Mouse (Mus musculus) T-helper 17 cell (primary cell): ENCODE measurements around the gene Ggn.
"Not testable (repeated sequence)": the region's sequence is repeated elsewhere in the genome, so short reads cannot be mapped to it uniquely, and the experiment has no call there.

Experiments used
- in situ Hi-C, 2 experiments: fragments of 300-600 bp; cut with MboI, MseI; formaldehyde crosslinking; loops; 1 replicate in 1 of 2; 2 replicates in 1 of 2; pipeline ENCODE4 v1.15.1; 2025; ENCODE audit warnings: high pct_unique_total_duplicates in 2 of 2

The Ggn gene

DNA sequence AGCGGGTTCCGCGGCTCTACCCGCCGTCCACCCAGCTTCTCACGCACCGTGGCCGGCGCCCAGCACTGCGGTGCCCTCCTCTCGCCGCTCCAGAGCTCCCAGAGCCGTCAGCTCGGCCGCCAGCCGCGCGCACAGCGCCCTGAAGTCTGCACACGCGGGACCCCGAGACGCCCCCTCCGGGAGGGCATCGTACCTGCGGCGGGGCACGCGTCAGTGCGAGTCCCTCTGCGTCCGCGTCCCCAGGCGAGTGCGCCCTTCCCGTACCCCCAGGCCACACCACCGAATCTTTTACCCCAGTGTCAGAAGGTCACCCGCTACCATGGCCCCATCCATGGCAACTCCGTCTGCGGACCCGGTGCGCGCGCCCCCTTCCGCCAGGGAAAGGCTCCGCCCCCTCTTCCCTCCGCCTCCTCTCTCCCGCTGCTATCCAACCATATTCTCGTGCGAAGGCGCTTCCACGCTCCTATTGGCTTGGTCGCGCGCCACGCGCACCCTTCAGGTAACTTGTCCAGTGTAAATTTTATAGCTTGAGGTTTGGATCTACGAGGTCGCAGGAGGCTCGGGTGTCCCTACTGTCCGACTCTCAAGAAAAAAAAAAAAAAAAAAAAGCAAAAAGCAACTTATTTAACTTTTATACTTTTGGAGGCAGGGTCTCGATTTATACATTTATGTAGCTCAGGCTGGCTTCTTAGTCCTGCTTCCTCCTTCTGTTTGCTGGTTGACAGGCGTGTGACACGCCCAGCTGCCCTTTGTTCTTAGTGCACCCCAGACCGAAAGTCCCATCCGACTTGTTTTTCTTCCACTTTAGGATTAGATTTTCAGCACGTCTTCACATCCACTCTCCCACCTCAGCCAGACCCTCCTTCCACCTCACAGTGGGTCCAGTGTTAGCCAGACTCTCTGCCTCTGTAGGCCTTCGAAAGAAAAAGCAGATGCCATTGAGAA lies 13.9 kb upstream of the Ggn start, which contains the start of gene Fam98c:
Gene Fam98c (minus strand): TSS at position 397 of the 945 bp plus-strand sequence.
- in situ Hi-C loops: no loop called here

DNA sequence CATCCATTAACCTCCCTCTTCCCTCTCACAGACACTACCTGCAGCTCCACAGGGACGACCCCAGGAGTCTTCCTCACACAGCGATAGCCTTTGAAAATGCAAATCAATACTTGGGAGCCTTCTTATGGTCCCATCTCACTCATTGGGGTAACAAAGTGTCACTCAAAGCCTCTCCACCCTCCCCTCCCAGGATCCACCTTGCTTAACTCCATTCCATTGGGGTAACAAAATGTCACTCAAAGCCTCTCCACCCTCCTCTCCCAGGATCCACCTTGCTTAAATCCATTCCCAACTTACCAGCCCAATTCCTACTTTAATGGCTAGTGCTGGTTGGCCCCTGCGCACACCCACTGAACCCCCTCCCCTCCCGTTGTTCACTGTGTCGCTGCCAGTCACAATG lies 11.7 kb upstream of the Ggn start:
- in situ Hi-C loops: no loop called here

DNA sequence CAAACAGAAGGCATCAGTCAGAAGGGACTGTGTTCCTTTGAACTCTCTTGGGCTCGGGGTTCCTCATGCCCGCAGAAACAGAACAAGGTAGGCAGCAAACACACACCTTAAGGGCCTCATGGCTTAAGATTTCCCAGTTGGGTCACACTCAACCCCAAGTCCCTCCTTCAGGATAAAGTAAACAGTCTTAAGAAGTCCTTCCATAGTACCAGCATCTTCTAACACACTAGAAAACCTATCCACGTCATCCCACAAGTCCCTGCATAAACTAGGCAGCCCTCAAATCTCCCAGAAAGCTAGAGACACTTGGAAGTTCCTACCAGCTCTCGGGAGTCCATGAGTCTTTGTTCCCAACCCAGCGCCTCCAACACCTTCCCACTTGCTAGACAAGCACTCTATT lies 7.7 kb upstream of the Ggn start:
- in situ Hi-C loops: no loop called here

DNA sequence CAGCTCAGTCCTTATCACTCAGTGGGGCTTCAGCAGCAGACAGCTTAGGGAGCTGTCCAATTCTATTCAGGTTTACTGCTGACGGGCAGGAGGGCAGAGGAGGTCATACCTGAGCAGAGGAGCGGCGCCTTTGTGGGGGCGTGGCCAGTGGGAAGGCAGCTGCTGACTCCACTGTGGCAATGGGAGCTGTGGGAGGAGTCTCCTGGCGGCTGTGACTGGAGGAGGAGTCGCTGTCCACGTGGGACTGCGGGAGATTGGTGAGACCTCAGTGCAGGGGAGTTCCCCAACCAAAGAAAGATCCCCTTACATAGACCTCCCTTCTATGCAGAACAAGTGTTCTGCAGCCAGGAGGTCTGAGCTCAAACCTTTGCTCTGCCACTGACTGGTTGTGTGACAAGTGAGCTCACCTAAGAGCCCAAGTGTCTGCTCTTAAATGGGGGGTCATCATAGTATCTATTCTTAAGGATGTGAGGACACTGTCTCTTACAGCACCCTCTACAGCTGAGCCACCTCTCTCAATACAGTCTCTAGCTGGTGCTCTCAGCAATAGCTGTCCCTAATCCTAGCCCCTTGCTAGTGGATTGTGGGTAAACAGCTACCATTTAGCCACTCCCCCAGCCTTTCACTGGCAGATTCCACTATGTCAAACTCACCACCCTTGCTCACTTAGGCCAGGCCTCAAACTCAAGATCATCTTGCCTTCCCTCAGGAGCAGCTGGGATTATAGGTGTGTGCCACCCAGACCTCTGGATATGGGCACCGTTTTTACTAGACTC lies 7.1 kb upstream of the Ggn start:
- in situ Hi-C loops: no loop called here

DNA sequence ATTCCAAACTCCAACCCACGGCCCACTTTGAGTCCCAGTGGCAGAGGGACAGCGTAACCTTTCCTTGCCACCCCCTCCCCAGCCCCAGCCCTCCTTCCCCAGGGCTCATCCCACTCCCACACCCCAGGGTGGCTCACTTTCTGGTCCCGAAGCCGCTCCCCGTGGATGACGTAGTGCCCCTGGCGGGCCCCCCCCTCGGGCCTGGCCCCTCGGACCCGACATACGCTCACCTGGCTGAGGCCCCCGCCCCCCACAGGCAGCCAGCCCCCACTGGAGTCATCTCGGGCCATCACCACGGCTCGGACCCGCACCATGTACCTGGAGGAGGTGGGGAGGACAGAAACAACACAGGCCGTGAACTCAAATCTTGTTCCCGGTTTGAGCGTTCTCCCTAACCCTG lies 2.4 kb upstream of the Ggn start:
- in situ Hi-C loops: no loop called here

DNA sequence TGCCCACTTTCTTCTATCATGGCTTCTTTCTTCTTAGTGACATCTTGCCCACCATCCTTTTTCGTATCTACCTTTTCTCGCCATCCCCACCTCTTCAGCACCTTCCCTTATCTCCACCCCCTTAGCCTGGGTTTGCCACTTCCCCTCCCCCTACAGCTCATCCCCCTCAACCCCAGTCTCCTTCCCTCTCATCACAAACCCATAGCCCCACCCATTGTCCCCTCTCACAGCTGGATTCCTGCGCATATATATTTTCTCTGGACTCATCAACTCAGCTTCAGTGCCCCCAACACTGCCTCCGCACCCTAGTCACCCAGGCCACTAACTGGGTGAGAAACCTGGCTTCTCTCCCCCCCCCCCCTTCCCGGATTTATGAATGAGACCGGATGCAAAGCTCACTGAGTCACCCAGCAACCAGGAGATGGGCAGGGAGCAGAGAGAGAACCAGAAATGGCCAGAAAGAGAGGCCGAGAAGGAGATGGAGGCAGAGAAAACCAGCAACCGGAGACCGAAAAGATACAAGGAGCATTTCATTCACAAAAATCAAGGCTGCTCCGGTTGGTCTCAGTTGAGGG lies 1.8 kb upstream of the Ggn start:
- in situ Hi-C loops: no loop called here

DNA sequence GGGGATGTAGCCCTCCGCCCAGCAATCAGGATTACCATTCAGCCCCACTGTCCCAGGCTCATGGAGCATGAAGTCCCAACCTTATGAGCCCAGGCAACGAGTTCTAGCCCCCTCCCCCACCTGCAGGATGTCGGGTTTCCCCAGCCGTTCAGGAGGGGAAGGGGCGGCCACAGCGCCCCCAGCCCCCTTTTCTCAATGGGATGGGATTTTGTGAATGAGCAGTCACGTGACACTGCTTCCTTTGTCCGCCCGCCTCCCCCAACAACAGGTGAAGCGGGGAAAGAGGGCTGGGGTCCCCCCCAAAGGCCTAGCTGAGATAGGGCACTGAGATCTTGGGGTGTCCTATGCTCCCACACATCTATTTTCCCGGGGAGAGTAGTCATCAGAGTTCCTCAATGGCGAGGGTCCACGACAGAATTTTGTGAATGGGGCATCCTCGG lies 1.2 kb upstream of the Ggn start:
- in situ Hi-C loops: no loop called here

DNA sequence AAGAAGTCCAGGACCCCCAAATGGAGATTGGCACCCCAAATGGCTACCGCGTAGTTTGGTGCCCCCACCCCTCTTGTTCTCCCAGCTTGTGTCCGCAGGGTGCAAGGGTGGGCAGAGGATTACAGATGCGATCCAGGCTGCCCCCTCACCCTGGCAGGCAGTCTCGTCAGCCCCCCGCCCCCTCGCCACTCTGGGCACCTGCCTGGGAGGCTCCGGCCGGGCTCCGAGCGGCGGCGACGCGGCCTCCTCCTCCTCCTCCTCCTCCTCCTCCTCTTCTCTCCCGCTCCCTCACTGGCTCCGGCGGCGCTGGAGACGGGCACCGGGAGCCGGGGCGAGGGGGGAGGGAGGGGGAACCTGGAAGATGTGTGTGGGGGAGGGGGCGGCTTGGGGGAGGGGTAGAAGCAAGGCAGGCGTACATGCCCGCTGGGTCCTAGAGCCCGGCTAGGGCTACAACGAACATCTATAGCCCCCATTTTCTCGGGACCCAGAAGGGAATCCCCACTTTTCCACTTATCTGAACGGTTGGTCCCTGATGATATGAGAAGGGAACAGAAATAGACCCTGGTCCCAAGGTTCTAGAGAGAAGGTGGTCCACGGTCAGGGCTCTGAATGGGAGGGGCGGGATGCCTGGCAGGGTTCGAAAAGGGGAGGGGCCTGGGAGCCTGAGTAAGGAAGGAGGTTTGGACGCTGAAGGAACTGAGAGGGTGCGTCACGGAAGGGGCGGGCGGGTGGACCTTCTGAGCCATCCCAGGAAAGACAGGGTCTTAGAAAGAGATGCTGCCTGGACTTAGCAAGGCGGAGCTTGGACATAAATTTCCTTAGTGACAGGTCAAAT lies 562 bp upstream of the Ggn start:
- in situ Hi-C loops: no loop called here

DNA sequence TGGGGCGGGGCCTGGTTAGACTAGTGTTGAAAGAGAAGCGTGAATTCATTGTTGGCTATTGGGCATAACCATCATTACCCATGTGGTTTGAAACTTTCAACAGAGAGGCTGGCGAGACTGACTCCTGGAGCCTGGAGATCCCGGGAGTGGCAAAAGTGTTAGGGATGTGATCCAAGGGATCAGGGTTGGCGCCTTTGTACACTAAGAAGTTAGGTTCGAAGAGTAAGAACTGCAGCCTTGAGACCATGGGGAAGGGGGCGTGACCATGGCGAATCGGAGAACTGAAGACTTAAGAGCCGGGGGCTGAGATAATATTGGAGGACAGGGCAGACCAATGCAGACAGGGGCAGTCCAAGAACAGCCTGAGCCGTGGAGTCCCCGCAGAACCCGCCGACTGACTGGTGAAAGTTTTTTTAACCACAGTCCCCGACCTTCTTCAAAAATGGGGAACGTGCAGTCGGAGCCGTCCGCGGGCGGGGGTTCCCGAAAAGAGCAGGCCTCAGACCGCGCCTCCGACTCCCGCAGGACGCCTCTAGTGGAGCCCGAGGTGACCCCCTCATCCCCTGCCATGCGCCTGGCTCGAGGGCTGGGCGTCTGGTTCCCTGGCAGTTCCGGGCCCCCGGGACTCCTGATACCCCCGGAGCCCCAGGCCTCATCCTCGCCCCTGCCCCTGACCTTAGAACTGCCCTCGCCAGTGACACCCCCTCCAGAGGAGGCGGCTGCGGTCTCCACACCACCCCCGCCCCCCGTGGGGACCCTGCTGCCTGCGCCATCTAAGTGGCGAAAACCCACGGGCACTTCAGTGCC lies 948 bp downstream of the Ggn start:
- in situ Hi-C loops: no loop called here

DNA sequence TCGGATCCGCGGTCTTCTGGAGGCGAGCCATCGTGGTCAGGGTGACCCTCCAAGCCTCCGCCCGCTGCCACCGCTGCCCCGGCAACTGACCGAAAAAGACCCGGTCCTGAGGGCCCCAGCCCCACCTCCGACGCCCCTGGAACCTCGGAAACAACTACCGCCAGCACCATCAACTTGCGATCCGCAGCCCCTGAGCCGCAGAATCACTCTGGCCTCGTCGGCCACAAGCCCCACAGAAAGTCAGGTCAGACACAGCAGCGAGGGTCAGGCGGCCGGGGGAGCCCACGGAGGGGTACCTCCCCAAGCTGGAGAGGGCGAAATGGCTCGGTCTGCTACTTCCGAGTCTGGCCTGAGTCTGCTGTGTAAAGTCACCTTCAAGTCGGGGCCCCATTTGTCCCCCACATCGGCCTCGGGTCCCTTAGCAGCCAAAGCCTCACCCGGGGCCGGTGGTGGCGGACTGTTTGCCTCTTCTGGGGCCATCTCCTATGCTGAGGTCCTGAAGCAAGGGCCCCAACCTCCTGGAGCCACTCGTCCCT lies 1.6 kb downstream of the Ggn start:
- in situ Hi-C loops: no loop called here

DNA sequence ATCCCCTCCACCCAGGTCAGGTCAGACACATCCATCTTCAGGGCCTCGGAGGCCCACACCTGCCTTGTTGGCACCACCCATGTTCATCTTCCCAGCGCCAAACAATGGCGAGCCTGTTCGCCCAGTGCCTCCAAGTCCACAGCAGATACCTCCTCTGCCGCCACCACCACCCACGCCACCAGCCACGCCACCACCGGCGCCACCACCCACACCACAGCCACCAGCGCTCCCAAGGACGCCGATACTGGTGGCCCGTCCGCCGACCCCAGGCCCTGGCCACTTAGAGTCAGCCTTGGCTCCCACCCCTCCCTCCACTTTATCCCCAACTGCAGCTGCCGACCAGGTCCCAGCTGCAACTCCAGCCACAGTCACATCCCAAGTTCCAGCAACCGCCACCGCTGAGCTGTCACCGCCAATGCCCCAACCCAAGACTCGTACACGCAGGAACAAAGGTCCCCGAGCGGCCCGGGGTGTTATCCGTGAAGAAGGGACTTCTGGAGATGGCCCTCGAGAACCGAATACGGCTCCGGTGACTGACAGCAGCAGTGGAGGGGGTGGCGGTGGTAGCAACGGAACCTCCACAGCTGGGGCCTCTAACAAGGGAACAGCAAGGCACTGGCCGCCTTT lies 2.5 kb downstream of the Ggn start:
- in situ Hi-C loops: no loop called here

DNA sequence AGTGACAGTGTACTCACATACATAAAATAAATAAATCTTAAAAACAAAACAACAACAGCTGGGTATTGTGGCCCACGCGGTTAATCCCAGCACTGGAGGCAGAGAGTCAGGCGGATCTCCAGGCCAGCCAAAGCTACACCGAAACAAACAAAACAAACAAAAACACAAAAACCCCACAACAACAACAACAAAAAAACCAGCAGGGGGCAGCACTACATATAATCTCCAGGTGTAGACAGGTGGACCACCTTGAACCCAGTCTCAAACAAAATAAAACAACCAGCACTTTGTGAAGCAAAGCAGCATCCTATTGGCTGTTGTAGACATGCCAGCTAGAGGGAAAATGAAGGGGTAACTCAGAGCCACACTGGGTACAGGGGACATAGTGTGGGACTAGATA lies 8.1 kb downstream of the Ggn start:
- in situ Hi-C loops: no loop called here

DNA sequence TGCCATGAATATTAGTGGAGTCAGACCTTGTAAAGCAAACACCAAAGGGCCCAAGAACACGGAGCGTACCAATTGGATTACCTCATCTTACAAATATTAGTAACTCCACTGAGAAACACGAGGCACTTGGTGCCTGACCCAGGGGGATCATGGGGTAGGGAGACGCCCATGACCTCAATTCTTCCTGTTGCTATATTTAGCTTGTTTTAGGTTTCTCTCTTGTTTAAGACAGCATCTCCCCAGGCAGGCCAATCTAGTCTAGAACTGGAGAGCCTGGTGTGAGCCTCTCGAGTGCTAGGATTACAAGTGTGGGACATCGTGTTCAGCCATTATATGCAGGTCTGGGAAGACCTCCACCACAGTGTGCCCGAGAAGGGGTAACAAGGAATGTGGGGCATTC lies 9.3 kb downstream of the Ggn start:
- in situ Hi-C loops: no loop called here

DNA sequence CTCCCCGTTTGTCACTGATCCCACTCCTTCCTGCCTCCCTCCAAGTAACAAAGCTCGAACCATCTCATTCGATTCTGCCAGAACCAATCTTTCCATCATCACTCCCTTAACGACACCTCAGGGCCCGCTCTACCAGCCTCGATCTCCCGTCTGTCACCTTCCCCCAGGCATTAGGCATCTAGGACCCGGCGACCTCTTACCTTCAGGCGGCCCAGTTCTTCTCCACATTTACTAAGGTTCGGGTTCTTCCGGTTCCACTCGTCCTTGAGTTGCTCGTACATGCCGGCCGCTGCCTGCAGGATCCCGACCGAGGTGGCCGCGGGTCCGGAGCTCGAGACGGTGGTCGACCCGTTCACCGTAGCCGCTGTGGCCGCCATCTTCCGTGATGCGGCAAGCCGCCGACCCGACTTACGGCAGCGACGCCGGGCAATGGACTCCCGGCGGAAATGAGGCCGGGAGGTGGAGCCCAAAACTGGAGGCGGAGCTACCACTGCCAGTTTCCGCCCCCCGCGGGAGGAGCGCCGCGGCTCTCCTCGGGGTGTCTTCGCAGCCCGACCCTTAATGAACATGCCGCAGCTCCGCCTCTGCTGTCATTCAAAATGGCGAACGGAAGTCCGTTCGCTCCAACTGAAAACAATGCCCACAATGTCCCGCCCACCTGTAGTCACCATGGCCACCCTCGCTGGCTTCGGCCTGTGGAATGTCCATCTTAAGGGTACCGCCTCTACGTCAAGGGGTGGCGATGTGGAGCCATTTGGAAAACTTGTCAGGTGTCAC lies 10.3 kb downstream of the Ggn start, which contains the start of gene Psmd8:
Gene Psmd8 (minus strand): TSS at position 625 of the 777 bp plus-strand sequence.
- in situ Hi-C loops: no loop called here

DNA sequence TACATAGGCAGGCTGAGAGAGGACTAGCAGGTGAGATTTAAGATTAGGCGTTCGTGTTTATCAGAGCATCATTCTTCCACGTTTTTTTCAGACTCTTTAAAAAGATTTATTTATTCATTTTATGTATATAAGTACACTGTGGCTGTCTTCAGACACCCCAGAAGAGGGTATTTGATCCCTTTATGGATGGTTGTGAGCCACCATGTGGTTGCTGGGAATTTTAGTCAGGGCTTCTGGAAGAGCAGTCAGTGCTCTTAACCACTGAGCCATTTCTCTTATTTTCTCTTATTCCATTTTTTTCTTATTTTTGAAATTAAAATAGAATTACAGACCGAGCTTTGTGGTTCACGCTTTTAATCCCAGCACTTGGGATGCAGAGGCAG lies 10.8 kb downstream of the Ggn start:
- in situ Hi-C loops: no loop called here

DNA sequence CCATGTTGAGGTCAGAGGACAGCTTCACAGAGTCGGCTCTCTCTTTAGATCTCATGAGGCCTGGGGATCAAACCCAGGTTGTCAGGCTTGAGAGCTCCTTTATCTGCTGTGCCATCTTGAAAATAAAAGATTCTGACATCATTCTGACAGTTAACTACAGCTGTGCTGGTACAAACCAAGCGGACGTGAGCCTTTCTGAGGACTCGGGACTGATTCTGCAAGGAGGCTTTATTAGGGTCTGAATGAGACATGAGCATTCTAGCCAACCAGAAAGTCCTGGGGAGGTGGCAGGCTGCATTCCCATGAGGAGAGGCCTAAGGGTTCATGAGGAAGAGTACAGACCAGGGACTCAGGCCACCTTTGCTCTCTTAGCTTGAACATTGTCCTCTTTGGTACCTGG lies 11.3 kb downstream of the Ggn start:
- in situ Hi-C loops: not testable (repeated sequence)

DNA sequence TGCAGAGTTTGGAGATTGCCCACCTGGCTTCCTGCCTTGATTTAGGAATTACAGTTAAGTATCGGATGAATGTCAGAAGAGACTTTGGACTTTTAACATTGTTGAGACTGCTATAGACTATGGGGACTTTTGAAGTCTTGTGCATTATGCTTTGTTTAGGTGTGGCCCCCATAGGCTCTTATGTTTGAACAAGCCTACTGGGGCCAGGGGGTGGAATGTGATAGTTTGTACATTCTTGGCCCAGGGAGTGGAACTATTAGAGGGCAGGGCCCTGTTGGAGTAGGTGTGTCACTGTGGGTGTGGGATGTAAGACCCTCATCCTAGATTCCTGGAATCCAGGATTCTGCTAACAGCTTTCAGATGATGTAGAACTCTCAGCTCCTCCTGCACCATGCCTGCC lies 24.2 kb downstream of the Ggn start:
- in situ Hi-C loops: not testable (repeated sequence)

DNA sequence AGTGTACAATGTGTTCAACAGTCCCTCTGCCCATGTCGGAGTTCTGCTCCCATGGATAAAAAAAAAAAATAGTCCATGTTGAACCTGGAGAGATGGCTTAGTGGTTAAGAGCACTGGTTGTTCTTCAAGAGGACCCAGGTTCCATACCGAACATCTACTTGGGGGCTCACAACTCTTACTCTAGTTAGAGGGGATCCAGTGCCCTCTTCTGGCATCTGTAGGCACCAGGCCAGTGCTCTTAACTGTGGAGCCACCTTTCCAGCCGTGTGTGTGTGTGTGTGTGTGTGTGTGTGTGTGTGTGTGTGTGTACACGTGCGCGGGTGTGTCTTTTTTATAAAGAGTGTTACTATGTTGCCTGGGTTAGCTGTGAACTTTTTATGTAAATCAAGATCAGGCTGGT lies 32.6 kb downstream of the Ggn start:
- in situ Hi-C loops: no loop called here

DNA sequence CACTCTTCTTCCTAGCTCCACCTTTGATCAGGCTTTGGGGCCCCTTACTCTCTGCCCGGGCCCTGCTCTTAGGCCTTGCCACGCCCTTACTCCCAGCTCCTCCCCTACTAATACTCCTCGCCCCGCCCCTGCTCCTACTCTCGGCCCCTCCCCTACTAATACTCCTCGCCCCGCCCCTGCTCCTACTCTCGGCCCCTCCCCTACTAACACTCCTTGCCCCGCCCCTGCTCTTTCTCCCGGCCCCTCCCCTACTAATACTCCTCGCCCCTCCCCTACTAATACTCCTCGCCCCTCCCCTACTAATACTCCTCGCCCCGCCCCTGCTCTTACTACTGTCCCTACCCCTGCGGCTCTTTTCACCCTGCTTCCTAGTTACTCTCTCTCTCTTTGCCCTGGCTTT lies 41.0 kb downstream of the Ggn start:
- in situ Hi-C loops: not testable (repeated sequence)
